Mouse (Mus musculus) adrenal gland (tissue): ENCODE data around the gene Depdc7.

Experiments used
- intact Hi-C: fragments of 180-260 bp; cut with DNase I; formaldehyde crosslinking; loops from one replicate; pipeline ENCODE4 v1.15.1; 2025
- long read RNA-seq, 2 experiments: library from polyadenylated mRNA; unstranded; transcript quantifications; one replicate each; pipeline ENCODE4 v2.0.0; 2020; ENCODE audit warnings: borderline replicate concordance in 1 of 2; ENCODE audit not compliant: insufficient replicate concordance in 1 of 2

Depdc7 gene
- long read RNA-seq, experiment 1, partial matches to known transcripts = 0 of 1 reads
- long read RNA-seq, experiment 1, other reads (novel, unspliced or antisense) = 0 of 1 reads
- long read RNA-seq, experiment 2, partial matches to known transcripts = 0 of 2 reads
- long read RNA-seq, experiment 2, other reads (novel, unspliced or antisense) = 0 of 2 reads

- intact Hi-C loops = no loop called here
Measured at GRCm38 (mm10) chr2:104742741-104743064, at the start of gene Depdc7. TSS of gene Depdc7 (minus strand) at chr2:104742878.

- intact Hi-C loops = loop anchor here (5.0 kb wide), 1 partner anchor 87 kb away; no protein-coding TSS in a partner anchor
Measured at GRCm38 (mm10) chr2:104774763-104775162, 32.1 kb upstream of the Depdc7 start.

GRCm38 (mm10) chr2:104768697-104769096 is 26.0 kb upstream of the Depdc7 start:
- intact Hi-C loops = no loop called here

- intact Hi-C loops = no loop called here
Measured at GRCm38 (mm10) chr2:104764018-104764417, 21.3 kb upstream of the Depdc7 start.

- intact Hi-C loops = no loop called here
Measured at GRCm38 (mm10) chr2:104763134-104763703, 20.5 kb upstream of the Depdc7 start.

- intact Hi-C loops = no loop called here
Measured at GRCm38 (mm10) chr2:104750611-104751010, 7.9 kb upstream of the Depdc7 start.

GRCm38 (mm10) chr2:104748652-104749183 is 6.0 kb upstream of the Depdc7 start:
- intact Hi-C loops = loop anchor here (5.0 kb wide), 1 partner anchor 61 kb away; no protein-coding TSS in a partner anchor

- intact Hi-C loops = loop anchor here (5.0 kb wide), 1 partner anchor 59 kb away; no protein-coding TSS in a partner anchor
Measured at GRCm38 (mm10) chr2:104746251-104746650, 3.6 kb upstream of the Depdc7 start.

- intact Hi-C loops = no loop called here
Measured at GRCm38 (mm10) chr2:104743971-104744370, 1.3 kb upstream of the Depdc7 start.

GRCm38 (mm10) chr2:104743160-104743559 is 482 bp upstream of the Depdc7 start:
- intact Hi-C loops = no loop called here

- intact Hi-C loops = no loop called here
Measured at GRCm38 (mm10) chr2:104741896-104742740, 560 bp downstream of the Depdc7 start.

GRCm38 (mm10) chr2:104741015-104741758 is 1.5 kb downstream of the Depdc7 start:
- intact Hi-C loops = no loop called here

- intact Hi-C loops = no loop called here
Measured at GRCm38 (mm10) chr2:104740248-104740949, 2.3 kb downstream of the Depdc7 start.

- intact Hi-C loops = no loop called here
Measured at GRCm38 (mm10) chr2:104739691-104740090, 3.0 kb downstream of the Depdc7 start.

GRCm38 (mm10) chr2:104736241-104736640 is 6.4 kb downstream of the Depdc7 start:
- intact Hi-C loops = no loop called here

- intact Hi-C loops = no loop called here
Measured at GRCm38 (mm10) chr2:104732562-104733256, 10.0 kb downstream of the Depdc7 start.

GRCm38 (mm10) chr2:104732033-104732444 is 10.6 kb downstream of the Depdc7 start:
- intact Hi-C loops = no loop called here

- intact Hi-C loops = no loop called here
Measured at GRCm38 (mm10) chr2:104727369-104727768, 15.3 kb downstream of the Depdc7 start.

- intact Hi-C loops = no loop called here
Measured at GRCm38 (mm10) chr2:104722021-104722420, 20.7 kb downstream of the Depdc7 start.

GRCm38 (mm10) chr2:104717827-104718226 is 24.9 kb downstream of the Depdc7 start:
- intact Hi-C loops = no loop called here
